Mouse (Mus musculus): ENCODE data around the gene Rgs7bp. TPM values are rescaled to one million over a fixed set of nuclear protein-coding genes. Genes with fewer than 3 reads are reported as not detected.

The Rgs7bp gene
- total RNA-seq, 2 experiments from 2014 or later: 3.1 to 3.2 TPM

DNA sequence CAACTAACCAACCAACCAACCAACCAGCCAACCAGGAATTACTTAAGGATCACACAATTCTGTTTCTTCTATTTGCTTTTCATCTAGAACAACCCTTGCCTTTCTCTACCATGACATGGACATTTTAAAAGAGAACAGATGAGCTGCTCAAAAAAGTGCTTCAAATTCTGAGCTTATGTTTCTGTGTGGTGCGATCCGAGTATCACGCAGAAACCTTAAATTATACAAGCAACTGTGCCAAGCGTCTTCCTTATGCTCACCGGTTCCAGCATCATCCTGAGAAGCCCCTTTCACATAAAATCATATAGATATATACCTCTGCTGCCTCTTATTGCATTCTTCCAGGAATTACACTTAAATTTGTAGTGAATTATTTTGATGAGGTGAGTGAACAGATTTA, 43.4 kb downstream of the Rgs7bp start:
- DNase-seq (ENCODE audit: low spot score in 2 of 2): no peak

DNA sequence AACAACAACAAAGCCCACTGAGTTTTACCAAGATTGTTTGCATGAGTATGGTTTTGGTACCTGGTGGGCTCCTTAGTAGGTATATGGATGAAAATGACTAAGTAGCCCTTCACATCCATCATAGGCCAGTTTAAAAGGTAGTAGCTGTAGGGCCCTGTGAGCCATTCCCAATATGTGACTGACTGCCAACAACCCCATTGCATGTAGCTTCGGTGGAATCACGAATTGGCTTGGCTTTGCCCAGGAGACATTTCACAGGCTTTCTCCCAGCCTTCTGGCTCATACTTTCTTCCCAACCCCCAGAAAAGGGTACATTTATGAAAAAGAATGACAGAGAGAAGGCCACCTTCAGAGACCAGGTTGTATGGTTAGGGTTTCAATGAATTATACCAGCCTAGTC, 45.8 kb downstream of the Rgs7bp start:
- DNase-seq (ENCODE audit: low spot score in 2 of 2): no peak

DNA sequence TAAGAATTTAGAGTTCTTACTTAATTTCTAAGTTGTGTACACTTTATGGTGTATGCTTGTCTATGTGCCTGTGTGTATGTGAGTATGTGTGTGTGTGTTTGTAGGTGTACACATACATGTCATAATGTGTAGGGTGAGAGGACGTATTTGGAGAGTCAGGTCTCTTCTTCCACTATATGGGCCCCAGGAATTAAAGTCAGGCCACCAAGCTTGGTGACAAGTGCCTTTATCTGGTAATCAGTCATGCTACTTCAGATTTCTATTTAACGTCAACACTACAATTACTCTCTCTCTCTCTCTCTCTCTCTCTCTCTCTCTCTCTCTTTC, 51.9 kb downstream of the Rgs7bp start:
- DNase-seq (ENCODE audit: low spot score in 2 of 2): no peak

DNA sequence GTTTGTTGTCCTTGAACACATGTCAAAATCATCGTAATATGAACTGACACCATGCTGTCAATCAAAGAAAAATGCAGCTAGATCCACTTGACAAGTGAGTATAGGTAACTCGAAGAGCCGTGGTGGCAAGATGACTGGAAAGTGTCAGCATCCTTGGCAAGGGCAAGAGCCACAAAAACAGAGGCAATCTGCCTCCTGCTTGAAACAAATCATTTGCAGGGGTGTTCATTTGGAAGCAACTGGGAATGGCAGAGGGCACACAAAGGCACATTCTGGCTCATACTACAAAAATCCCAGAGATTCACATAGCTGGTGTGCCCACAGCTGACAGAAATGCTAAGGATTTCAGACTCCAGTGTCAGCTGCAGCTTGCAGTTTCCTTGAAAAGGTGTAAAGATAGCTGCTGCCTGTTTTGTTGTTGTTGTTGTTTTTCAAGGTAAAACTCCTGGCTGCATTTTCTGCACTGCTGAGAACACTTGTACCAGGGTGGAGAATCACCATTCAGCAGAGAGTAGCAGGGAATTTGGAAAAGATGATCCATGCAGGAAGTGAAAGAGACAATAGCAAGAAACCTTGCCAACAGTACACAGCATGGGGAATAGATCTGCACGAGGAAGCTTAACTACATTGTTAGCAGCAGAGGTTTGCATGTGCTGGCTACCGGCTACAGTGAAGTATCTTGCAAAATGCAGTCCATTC, 52.4 kb downstream of the Rgs7bp start:
- DNase-seq (ENCODE audit: low spot score in 2 of 2): no peak

DNA sequence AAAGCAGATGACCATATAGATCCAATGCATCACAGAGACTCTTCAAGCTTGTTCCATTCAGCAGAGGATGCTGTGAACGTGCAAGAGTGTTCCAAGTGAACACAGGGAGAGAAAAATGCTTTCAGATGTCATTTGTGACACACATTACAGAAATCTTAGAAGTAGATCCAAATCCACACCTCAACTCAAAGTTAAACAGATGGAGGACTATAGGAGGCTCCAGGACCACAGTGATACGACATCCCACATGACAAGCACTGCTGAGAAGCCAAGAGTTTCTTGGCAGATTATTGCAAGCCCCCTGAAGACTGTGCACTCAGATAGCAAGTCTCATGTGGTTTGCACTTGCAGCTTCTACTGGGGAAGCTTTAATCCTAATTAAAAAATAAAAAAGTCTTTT, 53.0 kb downstream of the Rgs7bp start:
- DNase-seq (ENCODE audit: low spot score in 2 of 2): no peak

DNA sequence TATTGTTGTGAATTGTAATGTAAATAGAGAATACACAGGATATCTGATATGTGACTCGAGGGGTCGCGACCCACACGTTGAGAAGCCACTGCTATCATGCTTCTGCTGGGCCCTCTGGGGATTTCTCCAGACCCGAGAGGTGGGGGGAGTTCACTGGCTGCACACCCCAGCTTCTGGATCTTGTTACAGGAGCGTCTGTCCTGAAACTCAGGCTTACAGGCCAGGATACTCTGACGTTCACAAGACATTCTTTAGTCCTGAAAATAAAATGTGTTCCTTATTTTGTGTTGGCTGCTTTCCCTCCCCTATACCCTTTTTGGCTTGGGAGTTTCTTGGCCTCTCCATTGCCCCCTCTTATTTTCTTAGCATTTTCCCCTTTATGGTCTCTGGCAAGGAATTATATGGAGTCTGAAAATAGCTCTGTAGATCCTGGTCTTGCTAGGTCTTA, 65.9 kb downstream of the Rgs7bp start:
- no peak for DNase-seq (ENCODE audit: low spot score in 2 of 2)

DNA sequence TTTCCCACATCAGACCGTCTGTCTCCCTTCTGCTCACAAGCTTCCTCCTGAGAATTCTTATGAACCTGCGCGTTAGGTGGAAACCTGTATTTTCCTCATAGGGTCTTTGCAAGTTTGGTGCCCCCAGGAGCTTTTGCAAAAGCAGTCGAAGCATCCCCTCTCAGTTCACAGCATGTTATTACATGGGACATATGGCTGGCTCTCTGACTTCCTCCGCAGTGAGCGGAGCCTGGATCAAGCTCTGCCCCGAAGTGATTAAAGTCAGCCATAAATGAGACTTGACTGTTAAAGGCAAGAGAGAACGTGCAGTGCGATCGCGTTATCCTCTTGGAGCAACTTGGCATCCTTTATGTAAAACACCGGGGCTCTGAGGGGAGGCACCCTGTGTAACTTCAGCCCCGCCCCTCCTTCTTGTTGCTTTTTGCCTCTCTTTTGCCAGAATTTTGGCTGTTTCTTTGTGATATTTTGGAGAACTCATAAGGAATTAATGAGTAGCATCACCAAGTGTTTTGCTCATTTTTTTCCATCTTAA, 66.7 kb downstream of the Rgs7bp start:
- DNase-seq (ENCODE audit: low spot score in 2 of 2): no peak

DNA sequence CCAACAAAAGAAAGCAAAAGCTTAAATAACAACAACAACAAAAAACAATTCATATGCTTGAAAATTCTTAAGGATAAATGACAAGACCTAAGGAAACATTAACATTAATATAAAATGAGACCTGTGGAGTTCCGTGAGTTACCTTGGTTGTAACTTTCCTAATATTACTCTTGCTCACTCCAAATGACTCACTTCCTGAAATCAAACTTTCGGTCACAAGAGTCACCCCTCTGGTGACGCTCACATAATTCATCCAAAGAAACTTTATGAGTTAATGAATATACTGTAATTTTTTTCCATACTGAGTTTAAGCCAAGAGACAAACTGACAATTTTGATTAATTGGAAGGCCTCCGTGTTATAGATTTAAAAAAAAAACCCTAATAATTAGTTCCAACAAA, 69.0 kb downstream of the Rgs7bp start:
- DNase-seq (ENCODE audit: low spot score in 2 of 2): no peak

DNA sequence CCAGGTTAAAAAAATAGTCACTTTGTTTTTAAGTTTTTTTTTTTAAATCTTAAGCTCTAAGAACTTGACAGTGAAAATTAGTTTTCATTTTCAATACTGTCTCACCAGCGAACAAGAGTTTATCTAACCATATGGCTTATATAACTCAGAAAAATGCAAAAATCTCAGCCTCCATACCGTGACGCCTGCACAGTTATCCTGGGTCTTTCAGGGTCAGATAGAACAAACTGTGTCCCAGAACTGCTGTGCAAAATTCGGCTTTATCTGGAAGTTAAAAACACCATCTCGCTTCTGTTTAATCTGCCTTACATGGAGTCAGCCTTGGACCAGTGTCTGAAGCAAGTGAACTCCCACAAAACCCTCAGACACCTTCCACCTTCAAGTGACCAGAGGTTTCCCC, 70.7 kb downstream of the Rgs7bp start:
- no peak for DNase-seq (ENCODE audit: low spot score in 2 of 2)

DNA sequence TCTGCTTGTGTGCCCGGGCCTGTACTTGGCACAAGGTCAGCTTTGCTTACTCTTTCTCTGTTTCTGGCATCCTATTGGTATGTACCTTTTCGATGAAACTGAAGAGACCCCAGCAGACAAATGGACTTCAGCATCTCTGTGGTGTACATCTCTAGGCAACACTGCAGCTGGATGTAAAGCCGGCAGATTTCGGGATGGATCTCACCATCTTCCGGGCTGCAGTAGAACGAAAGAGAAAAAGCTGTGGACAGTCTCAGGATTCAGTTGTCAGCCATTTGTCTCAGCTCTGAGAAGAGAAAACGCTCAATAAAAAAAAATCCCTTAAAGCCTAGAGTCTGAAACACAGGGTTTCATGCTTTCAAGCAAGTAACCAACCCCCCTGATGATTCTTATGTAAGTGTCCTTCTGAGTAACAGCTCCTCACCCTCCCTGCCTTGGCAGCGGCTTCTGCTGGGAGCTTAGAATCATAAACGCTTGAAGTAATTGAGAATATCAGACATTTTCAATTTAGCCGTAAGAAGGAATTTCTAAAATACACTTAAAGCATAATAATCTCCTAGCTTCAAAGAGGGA, 71.9 kb downstream of the Rgs7bp start:
- DNase-seq (ENCODE audit: low spot score in 2 of 2): no peak

DNA sequence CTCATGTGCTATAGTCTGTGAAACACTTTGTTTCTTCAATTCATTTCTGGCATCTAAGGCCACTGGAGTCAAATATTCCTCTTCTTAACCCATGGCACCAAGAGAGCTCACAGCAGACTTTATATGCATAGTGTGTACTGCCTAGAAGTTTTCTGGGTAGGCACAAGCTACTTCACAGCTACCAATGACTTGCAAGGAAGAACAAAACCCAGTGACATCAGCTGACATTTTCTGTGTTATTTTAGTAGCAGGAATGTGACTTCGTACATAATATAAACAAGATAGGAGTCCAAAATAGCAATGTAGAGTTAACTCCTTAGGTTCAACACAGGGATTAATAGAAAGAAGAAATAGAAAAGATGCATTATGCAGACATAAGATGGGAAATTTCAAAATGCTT, 76.6 kb downstream of the Rgs7bp start:
- DNase-seq (ENCODE audit: low spot score in 2 of 2): no peak

DNA sequence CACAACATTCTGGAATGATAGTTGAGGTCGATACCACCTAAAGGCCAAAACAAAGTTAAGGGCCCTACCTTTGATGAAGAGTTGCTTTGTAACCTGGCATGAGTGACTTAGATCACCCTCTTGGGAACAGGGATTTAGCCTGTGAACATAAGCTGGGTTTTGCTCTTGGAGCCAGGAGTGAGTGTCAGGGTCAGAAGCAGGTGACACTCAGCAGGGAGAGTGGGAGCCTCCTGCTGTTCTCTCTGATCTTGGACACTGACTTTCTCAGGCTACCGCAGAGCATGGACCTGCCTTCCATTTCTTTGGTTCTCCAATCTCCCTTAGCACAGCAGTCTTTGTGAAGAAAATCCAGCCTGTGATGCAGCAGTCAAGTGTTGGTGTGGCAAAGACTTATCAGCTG, 87.2 kb downstream of the Rgs7bp start:
- DNase-seq (ENCODE audit: low spot score in 2 of 2): no peak

DNA sequence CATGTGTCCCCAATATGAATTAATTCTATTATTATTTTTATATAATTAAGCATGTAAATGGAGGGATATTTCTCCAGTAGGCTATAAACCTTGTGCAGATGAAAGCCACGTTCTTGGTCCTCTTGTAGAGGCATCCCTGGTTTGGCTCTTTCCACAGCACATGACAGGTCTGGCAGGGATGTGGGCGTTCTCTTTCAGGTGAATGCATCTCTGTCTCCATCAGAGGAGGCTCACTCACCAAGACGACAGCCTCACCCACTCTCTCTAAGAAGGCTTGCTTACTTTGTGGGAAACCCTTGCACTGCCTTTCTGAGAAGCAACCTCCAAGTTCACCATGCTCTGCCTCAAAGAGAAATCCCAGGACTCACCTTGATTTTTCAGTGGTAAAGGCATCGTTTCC, 91.0 kb downstream of the Rgs7bp start:
- no peak for DNase-seq (ENCODE audit: low spot score in 2 of 2)

DNA sequence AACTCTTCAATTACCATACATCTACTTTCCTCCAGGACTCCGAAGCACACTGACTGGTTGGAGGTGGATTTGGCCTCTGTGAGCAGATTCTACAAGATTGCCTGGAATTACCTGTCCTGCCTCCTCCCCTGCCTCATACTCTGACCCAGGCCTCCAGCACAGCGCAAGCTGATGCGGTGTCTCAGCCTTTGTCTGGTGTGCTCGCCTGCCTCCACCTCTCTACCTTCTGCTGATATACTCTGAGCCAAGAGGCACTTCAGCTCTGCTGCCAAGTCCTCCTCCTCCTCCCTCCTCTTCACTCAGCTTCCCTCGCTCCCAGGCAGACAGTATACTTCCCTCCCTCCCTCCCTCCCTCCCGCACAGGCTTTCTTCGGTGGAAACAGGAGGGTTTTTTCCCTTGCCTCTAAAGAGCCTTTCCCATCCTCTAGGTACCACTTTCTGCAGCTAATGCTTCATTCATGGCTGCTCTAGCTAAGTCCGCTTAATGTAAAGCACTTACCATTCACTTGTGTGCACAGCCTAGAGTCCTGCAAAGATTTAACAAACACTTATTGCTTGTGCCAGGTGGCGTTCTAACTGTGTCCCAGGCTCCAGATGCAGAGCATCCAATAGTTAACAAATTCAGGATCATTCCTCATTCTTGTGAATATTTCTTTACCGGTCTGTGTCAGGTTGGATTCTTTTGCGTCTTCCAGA, 91.9 kb downstream of the Rgs7bp start:
- DNase-seq (ENCODE audit: low spot score in 2 of 2): no peak

DNA sequence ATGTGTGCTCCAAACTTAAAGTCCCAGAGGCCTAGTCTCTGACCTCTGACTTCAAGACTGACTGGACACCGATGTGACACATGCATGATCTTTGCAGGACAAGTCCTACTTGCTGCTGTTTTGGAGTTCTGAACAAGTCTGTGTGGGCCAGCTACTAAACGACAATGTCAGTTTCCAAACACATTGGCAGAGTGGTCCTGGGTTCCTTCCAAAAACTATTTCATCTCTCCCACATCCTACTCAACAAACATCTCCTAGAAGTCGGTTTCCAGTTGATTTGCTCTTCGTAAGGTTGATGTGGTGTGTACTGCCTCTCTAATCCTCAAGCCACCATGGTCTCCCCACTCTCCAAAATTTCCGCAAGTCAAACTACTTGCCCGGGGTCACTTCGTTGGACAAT, 92.6 kb downstream of the Rgs7bp start:
- DNase-seq (ENCODE audit: low spot score in 2 of 2): no peak

DNA sequence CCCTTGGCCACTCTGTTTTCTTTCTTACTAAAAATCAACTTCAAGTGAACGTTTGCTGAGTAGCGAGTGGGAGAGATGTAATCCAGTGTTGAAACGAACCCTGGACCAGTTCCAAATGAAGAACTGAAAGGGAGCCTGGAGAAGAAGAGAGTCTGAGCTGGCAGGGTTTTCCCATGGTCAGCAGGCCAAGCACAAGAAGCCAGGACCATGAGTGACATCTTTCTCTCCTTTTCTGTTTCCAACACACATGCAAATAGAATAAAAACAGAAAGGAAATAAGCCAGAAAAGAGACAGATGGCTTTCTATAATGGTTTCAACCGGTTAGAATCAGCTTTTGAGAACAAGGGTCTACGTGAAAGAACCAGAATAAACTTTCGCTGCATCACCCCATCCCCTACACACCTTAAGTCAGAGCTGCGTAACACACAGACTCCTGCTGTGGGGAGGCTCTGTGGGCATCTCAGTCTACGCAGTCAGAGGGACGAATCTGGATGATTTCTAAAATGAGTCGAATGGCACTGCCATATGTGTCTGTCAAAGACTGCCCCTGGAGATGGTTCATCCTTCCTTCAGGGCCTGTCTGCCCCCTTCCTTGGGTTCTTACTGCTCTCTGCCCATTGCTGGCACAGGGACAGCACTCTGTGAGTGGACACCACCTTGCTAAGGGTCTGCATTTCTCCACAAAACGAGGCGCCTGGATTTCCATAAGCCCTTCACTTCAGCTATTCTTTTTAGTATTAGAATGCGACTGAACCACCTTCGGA, 93.6 kb downstream of the Rgs7bp start:
- DNase-seq (ENCODE audit: low spot score in 2 of 2): no peak

DNA sequence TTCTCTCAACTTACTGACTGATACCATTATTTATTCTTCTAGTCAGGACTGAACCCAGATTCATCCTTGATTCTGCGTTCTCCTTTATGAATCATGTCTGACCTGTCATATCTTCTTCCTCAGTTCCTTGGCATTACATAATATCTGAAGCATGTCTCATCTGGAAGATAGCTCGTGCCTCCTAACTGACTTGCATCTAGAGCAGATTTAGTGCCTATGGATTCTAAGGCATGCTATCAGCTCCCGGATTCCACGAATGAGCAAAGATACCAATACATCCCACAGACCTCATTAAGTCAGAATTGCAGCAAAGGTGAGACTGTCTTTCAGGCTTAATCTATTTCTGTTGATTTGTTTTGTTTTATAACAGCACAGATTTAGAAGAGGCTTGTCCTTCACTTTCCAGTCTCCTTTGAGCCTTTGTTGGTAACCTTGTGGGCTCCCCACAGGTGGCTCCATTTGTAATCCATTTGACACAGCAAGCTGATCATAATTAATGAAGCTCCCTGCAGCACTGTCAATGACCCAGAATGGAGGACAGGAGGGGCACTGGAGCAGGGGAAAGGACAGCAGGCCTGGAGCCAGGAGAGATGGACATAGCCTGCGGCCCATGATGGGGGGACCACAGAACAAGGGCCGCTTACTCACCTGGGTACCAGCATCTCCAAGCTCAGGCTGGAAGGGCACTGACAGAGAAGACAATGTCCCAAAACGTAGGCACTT, 94.4 kb downstream of the Rgs7bp start:
- no peak for DNase-seq (ENCODE audit: low spot score in 2 of 2)

DNA sequence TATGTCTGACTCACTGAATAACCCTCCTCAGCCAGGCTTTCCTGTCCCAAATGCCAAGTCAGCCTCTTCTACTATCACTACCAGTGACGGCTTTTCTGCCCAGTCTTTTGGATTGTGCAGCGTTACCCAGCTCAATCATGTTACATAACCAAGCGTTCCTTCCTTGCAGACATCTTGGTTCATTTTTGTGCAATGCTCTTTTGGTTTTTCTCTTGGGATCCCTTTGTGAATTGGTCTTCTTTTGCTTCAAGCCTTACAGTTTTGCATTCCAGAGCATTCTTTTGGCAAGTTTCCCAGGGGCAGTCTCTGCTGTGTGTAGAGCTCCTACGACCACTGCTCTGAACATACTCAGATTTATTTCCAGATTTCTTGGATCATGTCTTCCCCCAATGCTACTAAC, 95.0 kb downstream of the Rgs7bp start:
- DNase-seq (ENCODE audit: low spot score in 2 of 2): no peak

DNA sequence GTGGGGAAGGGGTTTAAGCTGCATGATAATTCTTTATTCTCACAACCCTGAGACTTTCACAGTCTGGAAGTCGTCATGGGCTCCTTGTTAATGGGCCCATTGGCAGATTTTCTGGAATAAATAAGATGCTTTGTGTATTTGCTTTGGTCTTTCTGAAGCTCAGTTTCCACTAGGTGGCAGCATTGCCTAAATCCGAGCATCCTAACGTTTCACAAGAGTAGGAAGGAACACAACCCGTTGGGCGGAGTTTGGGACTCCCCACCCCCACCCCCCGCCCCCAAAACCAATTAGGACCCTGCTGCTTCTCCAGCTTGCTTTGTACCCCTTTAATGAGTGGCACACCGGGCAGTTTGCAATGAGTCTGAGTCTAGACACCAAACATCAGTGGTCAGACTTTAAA, 106.8 kb downstream of the Rgs7bp start:
- peak; percentile 27 to 52 for DNase-seq (ENCODE audit: low spot score in 2 of 2)

DNA sequence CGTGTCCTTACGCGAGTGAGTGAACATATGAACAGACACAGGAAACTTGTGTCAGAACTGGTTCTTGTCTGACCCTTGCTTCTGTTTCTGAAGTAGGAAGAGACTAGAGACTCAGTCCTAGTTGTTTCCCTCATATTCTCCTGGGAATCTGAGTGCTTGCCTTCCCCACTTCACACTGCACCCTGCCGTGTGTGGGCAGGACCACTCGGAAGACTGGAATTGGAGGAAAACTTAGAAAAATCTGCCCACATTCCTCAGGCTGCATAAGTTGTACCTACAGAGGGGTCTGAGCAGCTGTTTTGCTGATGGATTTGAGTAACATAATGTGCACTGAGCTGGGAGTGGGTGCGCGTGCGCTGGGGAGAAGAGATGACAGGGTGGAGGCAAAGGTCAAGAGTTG, 114.2 kb downstream of the Rgs7bp start:
- no peak for DNase-seq (ENCODE audit: low spot score in 2 of 2)

DNA sequence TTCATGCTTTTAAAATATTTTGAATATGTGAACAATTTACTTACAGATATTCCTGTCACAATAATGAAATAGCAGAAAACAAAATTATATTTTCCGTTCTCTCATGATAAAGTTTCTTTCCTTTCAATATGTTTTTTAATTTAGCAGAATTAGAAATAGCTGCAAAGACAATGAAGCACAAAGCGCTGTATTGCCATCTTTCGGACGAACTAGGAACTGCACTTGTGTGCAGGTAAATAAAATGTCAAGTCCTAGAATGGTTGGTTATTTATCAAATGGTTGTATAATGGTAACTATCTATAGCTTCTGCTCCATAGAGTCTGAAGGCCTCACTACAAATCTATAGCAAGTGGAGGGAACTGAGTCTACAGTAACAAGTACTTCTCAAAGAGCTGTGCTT, 114.9 kb downstream of the Rgs7bp start:
- peak in 1 of 2 experiments; percentile 28 for DNase-seq (ENCODE audit: low spot score in 2 of 2)
